ENCODE assay signal across 38 mouse cellular contexts in genomic region chr9:51194790-51195189, GRCm38 (mm10). TPM values are rescaled to one million over a fixed set of nuclear protein-coding genes. Genes with fewer than 3 reads are reported as not detected.
DNase-seq lines count a peak whose midpoint lies in the region; ATAC-seq lines count a peak whose summit lies in the region.
"Had no signal": no experiment of that assay in that cellular context is flagged by ENCODE, and none has a peak within 500 bp of the region (broad histone marks: within the 10 kb centered on the region; RNA-seq: fewer than 3 reads in every experiment).

No protein-coding gene starts in this region.

- peaks cover 2% of the 10 kb centered on the region for H3K27me3 ChIP-seq in megakaryocyte, embryonic 14.5 days (replicated peaks)
- H3K27me3 ChIP-seq: embryonic facial prominence, embryonic 15.5 days; forebrain, embryonic 12.5 days; heart, embryonic 15.5 days; hindbrain, embryonic 13.5 days; limb, embryonic 12.5 days; liver, embryonic 15.5 days; midbrain, embryonic 13.5 days; neural tube, embryonic 13.5 days had no signal

- no peak for ATAC-seq in megakaryocyte, adult 5-6 weeks (ENCODE audit: poor library complexity, severe bottlenecking)
- ATAC-seq in megakaryocyte progenitor cell, adult 5-6 weeks (replicated peaks; ENCODE audit: poor library complexity): peak; percentile 54; the same call in 1 of the 2 replicates
- ATAC-seq: forebrain, postnatal 0 days; intestine, postnatal 0 days; midbrain, embryonic 13.5 days had no signal

- H3K4me3 ChIP-seq in megakaryocyte, embryonic 14.5 days (replicated peaks): peak overlapping the region; percentile 78
- H3K4me3 ChIP-seq: embryonic facial prominence, embryonic 10.5 days; embryonic facial prominence, embryonic 15.5 days; forebrain, embryonic 12.5 days; heart, embryonic 10.5 days; heart, embryonic 15.5 days; hindbrain, embryonic 13.5 days; layer of hippocampus, adult 2 months; left cerebral cortex, adult 2 months; limb, embryonic 12.5 days; liver, embryonic 15.5 days; midbrain, embryonic 13.5 days; neural tube, embryonic 13.5 days had no signal

- no peaks in the 10 kb centered on the region; the same call in 1 of the 2 replicates for H3K4me1 ChIP-seq in megakaryocyte, embryonic 14.5 days
- H3K4me1 ChIP-seq: embryonic facial prominence, embryonic 10.5 days; embryonic facial prominence, embryonic 15.5 days; forebrain, embryonic 12.5 days; heart, embryonic 15.5 days; hindbrain, embryonic 13.5 days; limb, embryonic 12.5 days; liver, embryonic 15.5 days; midbrain, embryonic 13.5 days; neural tube, embryonic 13.5 days had no signal

- peaks cover 10% of the 10 kb centered on the region for H3K9me3 ChIP-seq in megakaryocyte, embryonic 14.5 days
- H3K9me3 ChIP-seq: embryonic facial prominence, embryonic 10.5 days; embryonic facial prominence, embryonic 15.5 days; forebrain, embryonic 12.5 days; heart, embryonic 10.5 days; heart, embryonic 15.5 days; hindbrain, embryonic 13.5 days; liver, embryonic 15.5 days; midbrain, embryonic 13.5 days had no signal

- DNase-seq in MEL-GATA-1-ER (ENCODE audit: extremely low read depth, low read depth): peak; percentile 55
- no peak for DNase-seq in embryo, embryonic 10.5 days (ENCODE audit: low spot score)
- DNase-seq in lung, postnatal 36 days: no peak
- DNase-seq in cerebellum, postnatal 36 days: no peak
- DNase-seq: adrenal gland, postnatal 14 days; cerebellum, adult 11-12 months; cerebellum, adult 9-11 months; forebrain, postnatal 0 days; heart, postnatal 36 days; kidney, postnatal 25 days; lung, embryonic 14.5 days; lung, postnatal 14 days; retina, postnatal 1 day; right cerebral cortex, postnatal 14 days; thymus, adult 18-20 months; thymus, postnatal 25 days had no signal

- H3K36me3 ChIP-seq in megakaryocyte, embryonic 14.5 days (replicated peaks; ENCODE audit: low read length): no peaks in the 10 kb centered on the region
- H3K36me3 ChIP-seq: embryonic facial prominence, embryonic 10.5 days; embryonic facial prominence, embryonic 15.5 days; forebrain, embryonic 12.5 days; heart, embryonic 10.5 days; heart, embryonic 15.5 days; hindbrain, embryonic 13.5 days; limb, embryonic 12.5 days; liver, embryonic 15.5 days; midbrain, embryonic 13.5 days; neural tube, embryonic 13.5 days had no signal

RNA-seq across cellular contexts. Expression of gene Pou2af1, which starts 18.7 kb away (rescaled TPM):
- not detected in 2 replicates for polyA plus RNA-seq in megakaryocyte, embryonic 14.5 days (2012; ENCODE audit: insufficient read depth, low replicate concordance)
- 0.59 TPM in 1 of 2 replicates, not detected in the other for total RNA-seq in megakaryocyte, adult 5-6 weeks (2015)
- 0.22 and 0.85 TPM in 2 replicates for total RNA-seq in megakaryocyte, adult 5-6 weeks (2017)
- total RNA-seq in megakaryocyte progenitor cell, adult 5-6 weeks (2015): 0.39 TPM in 1 of 2 replicates, not detected in the other
- not detected in 2 replicates for total RNA-seq in megakaryocyte progenitor cell, adult 5-6 weeks (2017)
- total RNA-seq: gastrocnemius, adult 8-10 months; layer of hippocampus, adult 2 months; layer of hippocampus, postnatal 14 days had no signal
- polyA plus RNA-seq: embryonic facial prominence, embryonic 10.5 days; forebrain, embryonic 12.5 days; forebrain, postnatal 0 days; kidney, embryonic 14.5 days; limb, embryonic 12.5 days; lung, embryonic 14.5 days; midbrain, embryonic 13.5 days; neural tube, embryonic 13.5 days had no signal

RNA-seq across cellular contexts. Expression of gene Gm32742, which starts 29.5 kb away (rescaled TPM):
- polyA plus RNA-seq in megakaryocyte, embryonic 14.5 days (2012; ENCODE audit: insufficient read depth, low replicate concordance): 0.01 TPM in 1 of 2 replicates, not detected in the other
- total RNA-seq in megakaryocyte, adult 5-6 weeks (2015): not detected in 2 replicates
- not detected in 2 replicates for total RNA-seq in megakaryocyte, adult 5-6 weeks (2017)
- 0.10 and 0.22 TPM in 2 replicates for total RNA-seq in megakaryocyte progenitor cell, adult 5-6 weeks (2015)
- 0.14 TPM in 1 of 2 replicates, not detected in the other for total RNA-seq in megakaryocyte progenitor cell, adult 5-6 weeks (2017)
- total RNA-seq: adrenal gland, postnatal 14 days; forebrain, postnatal 0 days; gastrocnemius, adult 8-10 months; gastrocnemius, postnatal 4 days; heart, postnatal 36 days; layer of hippocampus, adult 2 months; layer of hippocampus, postnatal 14 days; left cerebral cortex, adult 2 months; left cerebral cortex, postnatal 25 days had no signal
- polyA plus RNA-seq: heart, embryonic 10.5 days; intestine, postnatal 0 days; kidney, embryonic 14.5 days; liver, adult 2 months; liver, embryonic 15.5 days; lung, embryonic 14.5 days; midbrain, embryonic 13.5 days had no signal
